Mouse (Mus musculus) left cerebral cortex, postnatal 4 days (tissue): ENCODE results near the gene Rragc. TPM values are rescaled to one million over a fixed set of nuclear protein-coding genes. Genes with fewer than 3 reads are reported as not detected.
A peak's percentile ranks its signal among the peaks of the same experiment; 100 is the strongest.
"Not testable (repeated sequence)": the region's sequence is repeated elsewhere in the genome, so short reads cannot be mapped to it uniquely, and the experiment has no call there.

Source experiments
- DNase-seq: peaks from one replicate; pipeline ENCODE4 v3.0.0-alpha.2; 2022
- intact Hi-C: fragments of 180-260 bp; cut with DNase I; formaldehyde crosslinking; loops from one replicate; pipeline ENCODE4 v1.15.1; 2025
- total RNA-seq, 2 experiments: library from RNA; stranded (reverse); gene quantifications; 2 replicates each; pipeline ENCODE4 v1.2.3; 2021

Rragc gene
- 10 to 100 TPM; 45.7 to 48.4 TPM for total RNA-seq

DNA sequence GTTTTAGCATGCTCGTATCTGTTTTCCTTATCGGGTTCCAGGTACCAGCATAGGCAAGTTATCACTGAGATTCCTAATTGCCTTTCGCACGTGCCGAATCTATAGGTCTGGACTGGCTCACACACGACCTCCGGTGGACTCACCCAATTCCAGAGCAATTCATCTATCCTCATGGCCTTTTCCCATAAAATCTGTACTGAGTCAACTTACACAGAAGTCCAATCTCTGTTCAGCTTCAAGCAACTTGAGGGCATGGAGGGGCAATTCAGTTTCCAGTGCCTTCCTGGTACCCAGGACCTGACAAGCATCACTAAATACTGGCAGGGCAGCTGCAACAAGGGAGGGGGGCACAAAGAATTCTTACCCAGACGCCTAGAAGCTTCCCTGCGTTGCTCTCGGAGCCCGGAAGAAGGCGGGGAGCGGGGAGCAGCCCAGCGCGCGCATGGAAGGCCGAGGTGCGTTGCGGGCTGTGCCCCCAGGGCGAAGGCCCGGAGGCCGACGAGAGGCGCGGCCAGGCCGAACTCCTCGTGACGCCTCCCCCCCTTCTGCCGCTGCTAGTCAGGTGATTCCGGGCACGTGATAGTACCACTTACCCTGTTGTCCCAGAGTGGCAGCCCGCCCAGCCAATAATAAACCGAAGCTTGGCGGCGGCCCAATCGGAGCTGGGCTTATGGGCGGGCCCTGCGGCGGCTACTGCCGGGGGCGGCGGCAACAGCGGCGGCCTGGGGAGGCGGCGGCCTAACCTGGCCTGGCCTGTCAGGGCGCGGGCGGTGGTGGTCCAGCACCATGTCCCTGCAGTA, at the start of gene Rragc:
Gene Rragc, plus strand, starts transcription at position 699 of the 800 bp plus-strand sequence.
- DNase-seq: peak; percentile 100
- intact Hi-C loops: no loop called here

DNA sequence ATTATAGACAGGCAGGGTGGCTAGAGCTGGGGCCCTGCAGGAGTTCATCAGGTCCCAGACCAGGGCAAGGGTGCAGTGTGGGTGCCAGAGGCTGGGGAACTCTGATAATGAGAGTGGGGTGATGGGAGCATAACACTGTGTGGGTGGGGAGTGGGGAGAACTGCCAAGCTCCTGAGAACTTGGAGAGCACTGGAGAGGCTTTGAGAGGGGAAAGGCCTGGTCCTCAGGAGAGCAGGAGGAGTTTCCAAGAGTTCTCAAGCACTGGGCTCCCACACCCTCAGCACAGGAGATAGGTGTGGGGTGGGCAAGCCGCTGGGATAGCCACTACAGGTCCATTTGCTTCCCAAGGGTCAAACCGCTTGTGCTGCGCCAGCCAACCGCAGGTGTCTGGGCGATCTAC, 23.5 kb upstream of the Rragc start:
- DNase-seq: no peak
- intact Hi-C loops: no loop called here

DNA sequence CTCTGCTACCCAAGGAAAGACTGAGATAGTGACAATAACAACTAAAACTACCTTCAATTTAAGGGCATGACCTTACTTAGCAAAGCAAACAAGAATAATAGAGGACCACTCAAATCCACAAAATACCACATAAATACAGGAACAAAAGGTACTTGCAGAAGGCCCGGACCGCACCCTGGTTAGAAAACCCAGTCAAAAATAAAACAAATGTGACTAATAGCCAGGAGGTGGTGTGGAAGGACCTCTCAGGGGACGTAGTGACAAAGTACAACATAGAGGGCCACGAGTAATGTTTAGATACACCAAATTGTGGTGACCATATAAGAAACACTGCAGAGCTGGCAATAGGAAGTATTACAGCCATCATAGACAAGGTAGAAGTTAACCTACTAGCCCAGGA, 23.0 kb upstream of the Rragc start:
- intact Hi-C loops: no loop called here
- DNase-seq: no peak

DNA sequence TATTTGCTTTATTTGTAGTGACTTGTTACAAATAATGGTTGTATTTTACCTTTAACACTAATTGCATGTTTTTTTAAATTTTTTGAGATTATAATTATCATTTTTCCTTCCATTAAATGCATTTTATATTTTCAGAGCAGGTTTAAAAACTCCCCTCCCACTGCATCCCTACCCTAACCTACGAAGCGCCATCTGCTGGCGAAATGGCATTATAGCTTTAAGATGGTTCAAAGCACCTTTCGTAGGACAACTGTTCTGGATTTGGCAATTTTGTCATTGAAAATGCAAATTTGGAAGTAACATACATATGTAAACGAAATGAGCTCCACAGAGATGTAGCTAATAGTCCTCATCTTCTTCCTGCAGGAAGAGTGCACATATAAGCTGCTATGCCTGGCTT, 18.6 kb upstream of the Rragc start:
- intact Hi-C loops: loop anchor here (2.0 to 5.0 kb wide), 2 partner anchors 76 to 150 kb away; no protein-coding TSS in a partner anchor
- DNase-seq: peak; percentile 49

DNA sequence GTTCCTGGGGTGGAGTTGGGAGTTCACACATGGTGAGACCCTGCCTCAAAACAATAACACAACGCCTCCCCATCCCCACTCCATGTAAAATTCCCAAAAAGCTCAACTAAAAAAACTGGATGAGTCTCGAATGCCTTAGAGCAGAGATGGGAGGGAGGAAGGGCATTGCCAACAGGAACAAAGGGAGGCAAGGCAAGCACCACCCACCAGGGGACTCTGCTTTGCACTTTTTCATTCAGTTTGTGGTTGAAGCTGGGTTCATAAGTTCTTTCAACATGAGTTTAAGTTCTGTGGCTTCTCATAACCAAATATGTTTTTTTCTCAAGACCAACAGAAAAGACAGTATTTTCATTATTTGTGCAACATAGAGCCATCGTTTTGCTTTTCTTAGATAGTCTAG, 13.8 kb upstream of the Rragc start:
- no peak for DNase-seq
- intact Hi-C loops: no loop called here

DNA sequence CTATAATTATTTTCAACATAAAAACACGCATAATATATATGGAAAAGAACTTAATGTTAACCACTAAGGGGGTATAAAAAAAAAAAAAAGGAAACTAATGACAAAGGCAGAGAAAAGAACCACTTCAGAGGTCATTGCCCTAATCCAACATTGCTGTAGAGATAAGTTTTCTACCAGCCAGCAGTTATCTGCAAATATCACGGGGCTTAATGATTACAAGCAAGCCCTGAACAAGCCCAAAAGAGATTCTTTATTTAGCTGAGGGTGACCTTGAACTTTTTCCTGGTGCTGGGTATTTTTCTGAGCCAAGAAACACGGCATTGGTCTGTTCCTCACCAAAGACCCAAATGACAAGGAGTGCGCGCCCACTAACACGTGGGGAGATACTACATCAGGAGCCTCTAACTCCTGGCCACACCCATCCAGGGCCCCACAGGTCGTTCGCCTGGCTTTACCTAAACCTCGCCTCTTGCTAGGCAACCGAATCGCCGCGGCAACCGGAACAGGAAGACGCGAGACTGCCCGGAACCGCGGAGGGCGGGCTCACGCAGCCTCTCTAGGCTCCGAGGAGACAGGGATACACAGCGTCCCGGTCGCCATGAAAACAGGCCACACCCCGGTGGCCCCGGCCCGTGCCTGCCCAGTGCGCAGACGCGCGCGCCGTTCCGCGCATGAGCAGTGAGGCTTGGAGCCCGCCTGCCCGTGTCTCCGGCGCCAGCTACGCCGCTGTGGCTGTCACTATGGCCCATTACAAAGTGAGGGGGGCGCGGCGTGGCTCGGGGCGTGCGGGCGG, 12.7 kb upstream of the Rragc start, which contains the start of gene Mycbp:
Gene Mycbp, plus strand, starts transcription at position 500 of the 793 bp plus-strand sequence.
- intact Hi-C loops: no loop called here

DNA sequence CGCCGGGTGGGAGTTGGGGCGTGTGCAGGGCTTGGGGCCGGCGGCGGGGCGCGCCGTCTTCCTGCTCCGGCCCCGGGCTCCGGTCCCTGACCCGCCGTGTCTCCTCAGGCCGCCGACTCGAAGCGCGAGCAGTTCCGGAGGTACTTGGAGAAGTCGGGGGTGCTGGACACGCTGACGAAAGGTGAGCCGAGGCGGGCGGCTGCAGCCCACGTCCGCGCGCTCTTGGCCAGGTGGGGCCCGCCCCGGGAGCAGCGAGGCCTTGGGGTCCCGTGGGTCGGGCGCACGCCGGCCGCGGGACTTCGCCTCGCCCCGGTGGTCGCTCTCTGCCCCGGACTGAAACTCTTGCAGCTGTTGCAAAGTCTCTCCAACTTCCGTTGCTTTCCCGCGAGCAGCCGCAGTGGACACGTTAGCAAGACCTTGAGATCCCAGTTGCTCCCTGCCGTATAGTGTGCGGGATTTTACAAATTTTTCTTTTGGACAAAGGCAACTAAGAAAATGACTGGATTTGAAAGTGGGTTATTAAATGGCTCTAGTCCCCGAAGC, 12.0 kb upstream of the Rragc start:
- DNase-seq: no peak
- intact Hi-C loops: no loop called here

More for the DNA sequence above, 12.7 kb upstream of the Rragc start, which contains the start of gene Mycbp:
- peak; percentile 99 for DNase-seq

DNA sequence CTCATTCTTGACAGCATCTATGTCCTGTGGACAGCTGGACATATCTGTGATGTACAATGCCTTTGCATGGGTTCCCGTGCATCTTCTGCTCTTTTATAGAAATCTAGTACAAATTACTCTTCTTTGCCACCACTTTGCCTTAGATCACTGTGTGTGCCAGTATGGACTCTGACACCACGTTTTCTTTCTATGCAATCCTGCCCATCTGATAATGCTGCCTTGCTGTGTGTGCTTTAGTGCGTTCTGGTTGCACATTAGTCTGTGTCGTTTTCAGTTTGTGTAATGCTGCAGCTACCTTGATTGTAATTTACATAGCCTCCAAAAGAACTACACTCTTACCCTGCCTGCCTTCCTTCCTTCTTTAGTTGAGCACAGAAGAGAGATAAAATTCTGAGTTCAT, 5.7 kb upstream of the Rragc start:
- DNase-seq: no peak
- intact Hi-C loops: no loop called here

DNA sequence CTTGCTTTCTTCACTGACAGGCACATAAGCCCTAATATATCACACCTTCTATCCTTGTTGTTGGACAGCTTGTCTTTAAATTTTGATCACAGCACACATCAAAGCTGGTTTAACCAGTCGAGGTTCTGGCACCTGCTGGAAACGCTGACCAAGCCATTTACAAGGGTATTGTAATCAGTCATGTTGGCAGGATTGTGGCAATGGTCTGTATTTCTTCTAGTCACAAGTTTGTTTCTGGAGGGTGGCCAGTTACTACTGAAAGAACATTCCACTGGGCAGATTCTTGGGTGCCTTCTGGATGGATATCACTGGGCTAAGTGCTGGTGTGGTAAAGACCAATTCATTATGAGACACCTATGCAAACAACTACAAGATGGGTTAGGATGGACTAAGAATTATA, 4.8 kb upstream of the Rragc start:
- DNase-seq: no peak
- intact Hi-C loops: no loop called here

DNA sequence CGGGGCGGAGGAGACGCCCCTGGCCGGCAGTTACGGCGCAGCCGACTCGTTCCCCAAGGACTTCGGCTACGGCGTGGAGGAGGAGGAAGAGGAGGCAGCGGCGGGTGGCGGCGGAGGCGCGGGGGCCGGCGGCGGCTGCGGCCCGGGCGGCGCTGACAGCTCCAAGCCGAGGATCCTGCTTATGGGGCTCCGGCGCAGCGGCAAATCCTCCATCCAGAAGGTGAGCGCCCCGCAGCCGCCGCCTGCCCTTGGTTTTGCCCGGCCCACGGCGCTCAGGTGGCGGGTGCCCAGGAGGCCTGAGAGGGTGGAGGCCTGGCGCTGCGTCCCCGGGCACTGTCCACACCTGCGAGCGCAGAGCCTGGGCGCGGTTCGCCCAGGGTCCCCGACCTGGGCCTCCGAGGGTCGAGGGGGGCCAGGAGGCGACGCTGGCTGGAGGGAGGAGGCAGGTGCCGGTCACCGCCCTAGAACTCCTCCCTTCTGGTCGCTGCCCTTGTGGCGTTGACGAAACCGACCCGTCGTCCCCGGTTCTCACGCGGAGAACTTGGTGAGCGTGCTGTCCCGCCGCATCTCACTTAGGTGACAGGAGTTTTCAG, 398 bp downstream of the Rragc start, which contains the start of gene 4930535I16Rik:
Gene 4930535I16Rik, minus strand, starts transcription at position 475 of the 593 bp plus-strand sequence.
- DNase-seq: no peak
- intact Hi-C loops: no loop called here

DNA sequence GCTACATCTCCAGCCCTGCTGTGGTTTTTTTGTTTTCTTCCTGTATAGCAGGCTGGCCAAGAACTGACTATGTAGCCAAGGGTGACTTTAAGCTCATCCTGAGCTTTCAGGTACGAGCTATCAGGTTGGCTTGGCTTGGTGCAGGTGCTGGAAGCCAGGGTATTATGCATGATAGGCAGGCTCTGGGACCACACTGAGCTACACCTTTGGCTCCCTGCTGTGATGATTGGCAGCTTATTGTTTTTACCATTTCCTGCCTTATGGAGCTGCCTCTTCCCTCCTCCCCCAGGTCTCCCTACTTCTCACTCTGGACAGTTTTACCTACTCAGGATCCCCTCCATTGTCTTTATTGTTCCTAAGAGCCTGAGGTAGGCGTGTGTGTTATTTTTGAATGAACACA, 1.6 kb downstream of the Rragc start:
- intact Hi-C loops: no loop called here
- no peak for DNase-seq

DNA sequence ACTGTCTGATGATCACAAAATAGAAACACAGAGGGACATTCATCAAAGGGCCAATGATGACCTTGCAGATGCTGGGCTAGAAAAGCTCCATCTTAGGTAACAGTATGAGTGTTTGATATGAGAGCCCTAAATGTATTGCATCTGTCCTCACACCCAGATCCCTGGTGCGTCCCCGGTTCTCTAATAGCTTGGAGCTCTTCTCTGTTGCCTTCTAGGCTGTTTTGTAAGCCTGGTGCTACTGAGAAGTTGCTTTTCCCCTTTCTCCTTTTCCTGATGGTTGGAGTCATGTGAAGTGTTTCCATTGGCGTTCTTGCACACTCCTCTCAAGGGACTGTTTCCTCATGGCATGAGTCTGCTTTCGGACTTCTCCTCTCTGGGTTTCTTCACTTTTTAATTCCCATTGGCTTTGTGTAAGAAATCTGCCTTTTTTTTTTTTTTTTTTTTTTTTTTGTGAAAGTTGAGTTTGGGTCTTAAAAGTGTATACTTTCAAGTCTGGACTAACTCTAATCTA, 3.9 kb downstream of the Rragc start:
- intact Hi-C loops: no loop called here
- no peak for DNase-seq

DNA sequence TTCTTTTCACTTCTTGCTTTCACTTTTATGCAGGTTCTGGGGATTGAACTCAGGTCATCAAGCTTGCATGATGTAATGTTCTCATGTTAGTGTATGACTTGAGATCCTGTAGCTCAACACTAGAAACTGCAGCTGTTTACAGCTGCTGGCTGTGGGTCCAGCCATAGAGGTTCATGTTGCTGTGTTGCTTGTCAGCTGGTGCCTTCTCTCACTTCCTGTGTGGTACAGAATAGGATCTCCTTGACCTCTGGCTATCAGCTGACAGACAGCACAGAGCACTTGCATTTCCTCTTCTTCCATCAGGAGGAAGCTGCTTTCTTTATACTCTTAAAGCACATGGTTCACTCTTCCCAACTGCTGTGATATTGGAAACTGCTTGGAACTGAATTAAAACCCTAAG, 10.7 kb downstream of the Rragc start:
- no peak for DNase-seq
- intact Hi-C loops: no loop called here

DNA sequence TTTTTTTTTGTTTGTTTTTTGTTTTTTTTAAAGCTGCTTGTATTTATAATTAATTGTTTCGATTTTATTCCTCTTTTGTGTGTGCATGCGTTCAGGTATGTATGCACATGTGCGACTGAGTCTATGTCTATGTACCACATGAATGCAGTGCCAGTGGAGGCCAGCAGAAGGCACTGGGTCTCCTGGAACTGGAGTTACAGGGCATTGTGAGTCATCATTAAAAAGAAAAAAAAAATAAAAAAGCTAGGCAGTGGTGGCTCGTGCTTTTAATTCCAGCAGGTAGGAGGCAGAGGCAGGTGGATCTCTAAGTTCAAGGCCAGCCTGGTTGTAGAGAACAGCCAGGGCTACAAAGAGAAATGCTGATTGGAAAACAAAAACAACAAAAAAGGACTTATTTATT, 12.7 kb downstream of the Rragc start:
- no peak for DNase-seq
- intact Hi-C loops: no loop called here

DNA sequence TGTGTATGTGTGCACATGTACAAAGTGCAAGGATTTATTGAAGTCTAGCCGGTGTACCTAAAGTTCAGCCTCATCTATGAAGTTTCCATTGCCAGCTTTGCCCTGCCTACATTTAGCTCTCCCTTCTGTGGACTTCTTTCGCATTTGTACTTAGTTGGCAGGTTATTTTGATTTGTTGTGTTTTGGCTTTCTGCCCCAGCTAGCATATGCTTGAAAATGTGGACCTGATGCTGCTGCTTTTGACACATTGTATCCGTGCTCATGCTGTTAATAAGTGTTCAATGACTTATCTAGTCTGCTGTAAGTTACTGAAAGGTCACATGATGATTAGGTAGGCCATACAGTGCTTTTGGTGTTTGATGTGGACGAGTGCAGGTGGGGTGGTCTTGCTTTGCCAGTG, 17.1 kb downstream of the Rragc start:
- intact Hi-C loops: no loop called here
- no peak for DNase-seq

DNA sequence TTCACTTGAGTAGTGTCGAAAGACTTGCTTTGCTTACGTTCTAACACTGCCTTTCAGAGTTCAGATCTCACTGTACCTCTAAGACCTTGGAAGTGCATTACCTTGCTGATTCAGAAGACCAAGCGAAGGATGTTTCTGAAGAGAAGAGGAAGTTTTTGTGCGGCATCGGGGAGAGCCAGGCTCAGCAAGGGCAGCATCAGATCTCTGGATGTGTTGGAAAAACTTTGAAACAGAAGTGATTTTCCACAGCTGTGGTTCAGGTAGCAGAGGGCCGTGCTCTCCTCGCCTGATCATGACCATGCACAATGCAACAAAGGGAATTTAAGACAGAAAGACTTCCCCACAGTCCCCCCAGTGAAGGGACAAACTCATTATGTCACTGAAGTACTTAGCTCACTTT, 18.8 kb downstream of the Rragc start:
- intact Hi-C loops: loop anchor here (5.0 kb wide), 1 partner anchor 741 kb away; no protein-coding TSS in a partner anchor

DNA sequence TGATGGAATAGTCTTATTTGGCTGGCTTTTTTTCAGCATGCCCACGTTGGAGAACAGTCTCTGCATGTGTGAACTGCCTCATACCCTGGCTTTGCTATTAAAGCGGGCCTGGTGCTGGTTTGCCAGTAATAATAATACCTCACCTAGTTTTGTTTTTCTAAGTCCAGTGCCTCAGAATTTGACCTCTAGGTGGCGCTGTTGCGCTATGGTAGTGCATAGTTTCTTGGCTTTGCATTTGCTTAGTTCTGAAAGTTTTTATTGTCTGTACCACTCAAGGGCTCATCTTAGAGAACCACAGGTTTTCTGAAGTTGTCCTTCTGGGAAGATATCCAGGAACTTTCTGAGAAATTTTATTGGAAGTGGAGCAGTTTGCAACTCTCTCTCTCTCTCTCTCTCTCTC, 22.6 kb downstream of the Rragc start:
- peak; percentile 75 for DNase-seq
- intact Hi-C loops: loop anchor here (5.0 kb wide), 1 partner anchor 737 kb away; no protein-coding TSS in a partner anchor

More for the DNA sequence above, 18.8 kb downstream of the Rragc start:
- DNase-seq: no peak

DNA sequence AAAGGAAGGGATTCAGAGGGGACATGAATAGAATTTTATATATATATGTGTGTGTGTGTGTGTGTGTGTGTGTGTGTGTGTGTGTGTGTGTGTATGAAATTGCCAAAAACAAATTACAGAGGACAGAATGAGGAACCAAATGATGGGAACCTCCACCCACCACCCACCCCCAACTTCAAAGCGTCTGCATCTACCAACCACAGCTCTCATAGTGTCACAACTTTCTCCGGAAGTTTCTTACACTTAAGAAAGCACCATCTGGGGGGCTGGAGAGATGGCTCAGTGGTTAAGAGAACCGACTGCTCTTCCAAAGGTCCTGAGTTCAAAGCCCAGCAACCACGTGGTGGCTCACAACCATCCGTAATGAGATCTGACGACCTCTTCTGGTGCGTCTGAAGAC, 23.6 kb downstream of the Rragc start:
- intact Hi-C loops, DNase-seq: not testable (repeated sequence)

DNA sequence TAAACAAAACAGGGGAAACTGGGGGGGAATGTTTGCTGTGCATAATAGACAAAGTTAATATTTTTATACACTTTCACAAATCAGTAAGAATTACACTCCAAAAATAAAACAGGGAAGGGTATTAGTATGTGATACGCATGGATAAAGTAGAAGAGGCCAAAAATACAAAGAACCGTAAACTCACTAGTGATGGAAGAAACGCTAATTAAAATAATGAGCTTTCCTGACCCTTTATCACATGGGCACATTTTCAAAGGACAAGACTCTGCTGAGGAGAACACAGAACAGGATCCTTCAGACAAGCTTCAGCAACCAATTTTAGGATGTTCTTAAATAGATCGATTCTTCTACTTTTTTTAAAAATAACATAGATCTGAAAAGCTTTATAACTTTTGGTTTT, 29.5 kb downstream of the Rragc start:
- no peak for DNase-seq
- intact Hi-C loops: no loop called here

DNA sequence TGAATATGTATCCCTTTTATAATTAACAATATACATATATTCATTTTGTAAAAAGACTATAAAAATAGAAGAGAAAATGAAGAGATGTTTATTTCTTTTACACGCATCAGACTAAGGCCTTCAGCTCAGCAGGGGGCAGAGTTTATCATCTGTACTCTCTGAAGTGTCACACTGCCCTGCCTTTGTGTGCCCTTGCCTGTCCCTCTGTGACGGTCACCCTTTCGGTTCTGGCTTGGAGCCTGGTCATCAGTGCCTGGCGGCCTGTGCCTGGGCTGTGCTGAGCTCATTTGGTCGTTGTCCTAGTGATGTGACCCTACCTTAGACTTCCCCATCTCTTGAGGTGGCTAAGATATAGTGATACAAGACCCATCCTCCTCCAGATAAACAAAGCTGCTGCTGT, 29.9 kb downstream of the Rragc start:
- DNase-seq: no peak
- intact Hi-C loops: no loop called here

DNA sequence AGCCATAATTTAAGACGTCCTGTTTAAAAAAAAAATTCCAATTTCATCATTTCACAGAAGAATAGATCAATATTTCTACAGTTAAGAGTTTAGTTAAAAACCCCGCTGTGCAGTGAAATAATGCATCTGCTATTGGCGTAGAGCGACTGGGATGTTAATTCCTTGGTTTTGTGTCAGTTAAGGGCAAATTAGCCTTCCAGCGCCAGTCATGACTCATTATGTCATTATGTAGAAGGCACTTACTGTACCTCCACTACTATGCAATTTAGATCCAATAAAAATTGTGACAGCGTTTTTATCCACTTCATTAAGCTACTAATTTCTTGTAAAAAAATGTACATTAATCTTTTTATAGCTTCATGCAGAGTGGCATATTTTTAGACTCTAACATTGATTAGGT, 31.7 kb downstream of the Rragc start:
- intact Hi-C loops: no loop called here
- DNase-seq: no peak
